Mouse (Mus musculus) embryonic fibroblast, embryonic 13.5 days (primary cell): ENCODE data around the gene Depdc1b.

Experiments
- CTCF ChIP-seq: IDR thresholded peaks from 2 replicates; pipeline ENCODE4 v1.5.1; 2011; ENCODE audit warnings: mild to moderate bottlenecking, control low read depth, low read length, moderate library complexity, borderline replicate concordance; ENCODE audit not compliant: insufficient read depth
- POLR2A ChIP-seq: IDR thresholded peaks from 2 replicates; pipeline ENCODE4 v1.6.1; 2011; ENCODE audit warnings: low read depth, mild to moderate bottlenecking, control low read depth, low read length, moderate library complexity

GRCm38 (mm10) chr13:108277320-108277719, 38.8 kb upstream of the Depdc1b start:
- TF ChIP-seq POLR2A (no peak), CTCF (no peak)
